Mouse (Mus musculus) right cerebral cortex, postnatal 4 days (tissue): ENCODE results near the gene Il4i1.
"Not testable (repeated sequence)": the region's sequence is repeated elsewhere in the genome, so short reads cannot be mapped to it uniquely, and the experiment has no call there.

ENCODE experiments used
- DNase-seq: peaks from one replicate; pipeline ENCODE4 v3.0.0-alpha.2; 2022

Il4i1 gene

DNA sequence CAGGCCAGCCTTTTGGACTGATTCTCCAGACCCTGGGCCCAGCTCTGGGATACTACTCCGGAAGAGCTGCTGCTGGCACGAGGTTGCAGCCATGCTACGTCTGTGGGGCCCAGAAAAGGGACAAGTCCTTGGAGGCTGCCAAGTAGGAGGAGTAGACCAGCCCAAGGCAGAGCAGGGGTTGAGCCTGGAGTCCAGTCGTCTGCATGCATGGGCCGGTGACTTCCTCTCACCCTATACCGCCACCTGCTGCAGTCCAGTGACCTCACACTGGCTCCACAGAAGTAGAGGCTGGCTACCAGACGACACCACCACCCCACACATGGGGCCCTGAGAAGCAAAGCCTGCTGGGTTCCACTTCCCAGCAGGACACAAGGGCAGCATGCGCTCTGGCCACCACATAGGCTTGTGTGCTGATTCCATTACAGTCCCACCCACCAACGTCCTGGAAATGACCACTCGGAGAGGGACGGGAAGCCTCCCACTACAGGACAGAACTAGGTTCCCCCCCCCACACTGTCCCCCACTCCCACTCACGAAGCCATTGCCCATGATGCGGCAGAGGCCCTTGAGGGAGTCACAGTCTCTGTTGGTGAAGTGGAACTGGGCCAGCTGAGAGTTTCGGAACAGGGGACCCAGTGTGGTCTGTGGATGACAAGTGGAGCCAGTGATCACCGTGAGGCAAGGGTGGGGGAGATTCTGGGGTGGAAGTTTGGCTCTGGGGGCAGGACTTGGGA lies 50.3 kb downstream of the Il4i1 start:
- no peak for DNase-seq

DNA sequence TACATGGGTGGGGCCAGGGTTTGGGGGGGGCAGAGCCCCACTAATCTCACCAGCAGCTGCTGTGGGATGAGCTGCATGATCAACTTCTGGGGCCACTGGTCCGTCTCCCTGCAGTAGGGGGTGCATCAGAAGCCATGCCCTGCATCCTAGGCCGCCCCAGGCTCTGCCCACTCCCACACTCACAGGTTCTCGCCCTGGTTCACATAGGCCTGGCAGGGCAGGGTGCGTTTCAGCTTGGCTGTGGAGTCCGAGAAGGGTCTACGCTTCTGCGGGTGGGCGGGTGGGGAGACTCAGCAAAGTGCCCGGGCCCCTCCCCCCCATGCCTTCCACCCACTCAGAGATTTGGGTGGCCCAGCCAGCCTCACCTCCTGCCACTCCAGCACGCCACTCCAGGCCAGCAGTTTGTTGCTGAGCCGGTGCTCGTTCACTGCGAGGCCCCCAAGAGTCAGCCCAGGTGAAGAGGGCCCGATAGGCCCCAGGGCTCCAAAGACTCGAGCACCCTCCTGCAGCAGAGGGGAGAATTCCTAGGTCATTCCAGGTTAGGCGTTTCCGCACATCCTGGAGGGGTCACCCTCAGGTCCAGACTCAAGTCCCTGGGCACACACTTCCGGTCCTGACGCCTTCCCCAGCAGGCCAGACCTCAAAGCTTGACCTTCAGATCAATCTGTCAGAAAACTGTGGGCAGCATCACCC lies 51.0 kb downstream of the Il4i1 start:
- DNase-seq, result no peak

DNA sequence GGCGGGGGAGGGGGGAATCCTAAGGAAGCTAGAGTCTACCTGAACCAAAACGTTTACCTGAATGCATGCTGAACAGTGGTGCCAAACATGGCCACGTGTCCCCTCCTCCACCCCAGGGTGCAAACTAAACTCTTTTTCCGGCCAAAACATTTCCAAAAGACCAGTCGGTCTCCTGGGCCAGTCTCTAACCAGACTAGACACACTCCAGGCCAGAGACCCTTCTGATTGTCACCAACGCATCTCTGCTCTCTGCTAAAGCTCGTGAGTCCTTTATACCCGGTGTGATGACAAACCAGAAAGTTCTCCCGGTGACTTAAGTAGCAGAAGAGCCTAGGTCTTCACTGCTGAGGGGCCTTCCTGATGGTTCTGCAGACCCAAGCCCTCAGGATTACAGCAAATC lies 51.6 kb downstream of the Il4i1 start:
- DNase-seq, result no peak

DNA sequence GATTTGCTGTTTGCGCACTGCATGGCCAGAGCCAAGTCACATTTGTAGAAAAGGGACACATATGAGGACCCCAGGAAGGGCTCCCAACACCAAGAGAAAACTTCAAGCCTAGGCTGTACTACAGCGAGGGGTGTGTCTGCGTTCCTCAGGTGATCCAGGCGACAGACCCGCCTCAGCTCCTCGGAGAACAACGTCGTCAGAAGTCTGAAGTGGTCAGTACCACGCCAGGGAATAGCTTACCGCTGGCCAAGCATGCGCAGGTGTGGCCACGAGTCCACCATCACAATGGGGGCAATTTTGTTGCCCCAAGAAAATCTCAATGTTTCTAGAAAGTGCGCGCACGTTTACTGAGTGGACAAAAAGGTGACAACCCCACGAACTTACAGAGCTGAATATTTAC lies 52.3 kb downstream of the Il4i1 start:
- no peak for DNase-seq

DNA sequence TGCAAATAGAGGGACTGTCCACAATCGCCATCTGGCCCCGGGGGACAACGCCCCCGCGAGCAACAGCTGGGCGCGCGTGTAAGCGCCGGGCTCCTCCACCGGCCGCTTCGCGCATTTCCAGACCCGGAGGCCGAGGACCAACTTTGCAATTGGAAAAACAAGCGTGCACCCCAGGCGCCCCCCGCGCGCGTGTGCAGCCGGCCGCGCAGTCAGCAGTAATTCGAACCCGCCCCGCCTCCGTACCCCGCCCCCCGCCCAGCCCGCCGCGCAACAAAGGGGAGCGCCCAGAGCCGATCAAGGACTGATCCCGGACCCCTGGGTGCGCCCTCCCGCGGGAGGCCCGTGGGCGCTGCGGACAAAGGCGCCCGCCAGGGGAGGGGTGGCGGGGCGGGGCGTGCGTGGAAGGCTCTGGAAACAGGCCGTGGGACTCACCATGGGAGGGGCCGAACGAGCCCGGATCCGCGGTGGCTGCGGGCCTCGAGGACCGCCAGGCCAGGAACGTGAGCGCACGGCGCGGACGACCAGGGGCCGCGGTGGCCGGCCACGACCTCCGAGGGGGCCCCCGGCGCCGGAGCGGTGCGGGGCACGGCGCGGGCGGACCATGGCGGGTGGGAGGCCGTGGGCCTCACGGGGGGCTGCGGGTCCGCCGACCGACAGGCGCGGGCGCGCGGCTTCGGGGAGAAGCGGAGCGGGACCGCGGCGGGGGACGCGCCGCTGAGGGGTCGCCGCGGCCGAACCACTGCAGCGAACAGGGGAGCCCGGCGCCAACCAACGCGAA lies 52.9 kb downstream of the Il4i1 start:
- peak; percentile 62 for DNase-seq

DNA sequence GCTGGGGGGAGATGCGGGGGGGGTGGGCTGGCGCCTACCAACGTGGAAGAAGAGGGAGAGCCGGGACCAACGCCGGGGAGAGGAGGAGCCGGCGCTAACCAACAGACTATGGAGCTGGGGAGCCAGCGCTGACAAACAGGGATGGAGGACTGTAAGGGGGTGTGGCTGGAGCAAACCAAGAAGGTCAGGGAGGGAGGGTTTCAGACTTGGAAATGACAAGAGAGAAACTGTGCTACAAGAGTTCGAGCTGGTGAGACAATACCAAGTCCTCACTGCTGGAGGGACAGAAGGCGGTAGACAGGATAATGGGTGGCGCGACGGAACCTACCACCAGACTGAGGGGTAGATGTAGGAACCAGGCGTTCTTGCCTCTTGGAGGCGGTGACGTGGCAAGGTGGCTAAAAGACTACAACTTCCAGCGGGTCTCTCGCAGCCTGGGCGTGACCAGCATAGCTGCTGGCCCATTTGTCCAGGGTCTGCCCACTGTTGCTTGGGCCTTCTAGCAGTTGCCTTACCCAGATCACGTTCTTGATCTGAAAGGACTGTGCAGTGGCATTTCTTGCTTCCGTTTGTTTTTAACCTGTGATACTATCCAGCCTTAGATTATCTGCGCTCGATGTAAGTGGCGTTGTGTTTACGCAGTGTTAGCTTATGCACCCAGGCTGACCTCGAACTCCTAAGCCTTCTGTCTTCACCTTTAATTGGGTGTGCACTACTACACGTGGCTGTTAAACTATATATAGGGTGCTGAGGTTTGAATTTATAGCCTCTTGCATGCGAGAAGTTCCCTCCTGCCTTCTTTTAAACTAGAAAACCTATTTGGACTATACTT lies 53.7 kb downstream of the Il4i1 start, which contains the start of gene Ptov1:
Gene Ptov1 (minus strand): TSS at position 92 of the 832 bp plus-strand sequence.
- peak; percentile 93 for DNase-seq

DNA sequence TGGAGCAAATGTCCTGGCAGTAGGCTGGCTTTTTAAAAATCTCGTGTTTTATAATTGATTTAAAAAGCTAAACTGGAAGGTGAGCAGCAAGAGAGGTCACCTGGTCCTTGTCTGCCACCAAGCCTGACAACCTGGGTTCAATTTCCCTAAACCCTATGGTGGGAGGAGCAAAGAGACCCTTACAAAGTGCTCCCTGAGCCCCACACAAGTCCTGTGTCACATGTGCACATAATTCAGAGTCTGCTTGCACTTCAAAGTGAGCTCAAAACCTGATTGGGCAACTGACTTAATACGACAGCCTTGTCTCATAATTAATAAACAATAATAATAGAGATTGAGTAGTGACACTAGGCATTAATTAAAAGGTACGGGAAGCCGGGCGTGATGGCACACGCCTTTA lies 54.4 kb downstream of the Il4i1 start:
- DNase-seq, result no peak

DNA sequence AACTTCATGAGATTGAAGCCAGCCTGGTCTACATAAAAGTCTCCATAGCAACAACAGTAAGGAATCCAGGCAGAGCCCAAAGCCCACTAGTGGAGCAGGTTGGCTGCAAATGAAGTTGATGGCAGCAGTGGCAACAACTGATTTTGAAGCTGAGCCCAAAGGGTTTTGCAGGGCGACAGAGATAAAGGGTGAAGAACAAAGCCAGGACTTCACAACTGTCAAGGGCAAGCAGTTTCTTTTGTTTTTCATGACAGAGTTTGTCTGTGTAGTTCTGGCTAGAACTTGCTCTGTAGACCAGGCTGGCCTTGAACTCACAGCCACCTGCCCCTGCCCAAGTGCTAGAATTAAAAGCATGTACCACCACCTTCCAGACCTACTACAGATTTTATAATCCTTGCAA lies 55.0 kb downstream of the Il4i1 start:
- DNase-seq, result no peak

DNA sequence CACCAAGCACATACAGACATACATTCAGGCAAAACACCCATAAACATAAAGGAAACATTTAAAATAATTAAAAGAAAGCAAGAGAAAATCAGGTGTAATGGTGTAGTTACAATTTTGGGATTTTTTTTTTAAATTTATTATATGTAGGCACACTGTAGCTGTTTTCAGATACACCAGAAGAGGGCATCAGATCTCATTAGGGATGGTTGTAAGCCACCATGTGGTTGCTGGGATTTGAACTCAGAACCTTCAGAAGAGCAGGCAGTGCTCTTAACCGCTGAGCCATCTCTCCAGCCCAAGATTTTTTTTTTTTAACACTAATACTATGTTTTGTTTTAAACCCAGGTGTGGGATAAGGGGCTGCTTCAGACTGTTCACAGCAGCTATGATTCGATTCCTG lies 55.6 kb downstream of the Il4i1 start:
- not testable (repeated sequence) for DNase-seq

DNA sequence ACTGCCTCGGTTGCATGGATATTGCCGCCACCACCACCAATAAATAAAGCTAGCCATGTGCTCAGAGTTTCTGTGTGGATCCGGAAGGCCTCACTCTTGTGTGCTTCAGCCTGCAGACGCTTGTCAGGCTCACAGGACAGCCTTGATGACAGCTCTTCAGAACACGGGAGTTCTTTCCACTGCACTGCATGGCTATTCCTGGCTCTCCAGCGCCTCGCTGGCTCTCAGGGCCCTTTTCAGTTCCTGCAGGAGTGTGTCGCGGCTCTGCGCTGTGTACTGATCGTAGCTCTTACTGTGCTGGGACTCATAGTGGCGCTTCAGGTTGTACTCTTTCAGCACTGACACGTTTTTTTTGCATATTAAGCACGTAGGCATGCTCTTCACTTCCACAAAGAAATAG lies 61.6 kb downstream of the Il4i1 start:
- no peak for DNase-seq

DNA sequence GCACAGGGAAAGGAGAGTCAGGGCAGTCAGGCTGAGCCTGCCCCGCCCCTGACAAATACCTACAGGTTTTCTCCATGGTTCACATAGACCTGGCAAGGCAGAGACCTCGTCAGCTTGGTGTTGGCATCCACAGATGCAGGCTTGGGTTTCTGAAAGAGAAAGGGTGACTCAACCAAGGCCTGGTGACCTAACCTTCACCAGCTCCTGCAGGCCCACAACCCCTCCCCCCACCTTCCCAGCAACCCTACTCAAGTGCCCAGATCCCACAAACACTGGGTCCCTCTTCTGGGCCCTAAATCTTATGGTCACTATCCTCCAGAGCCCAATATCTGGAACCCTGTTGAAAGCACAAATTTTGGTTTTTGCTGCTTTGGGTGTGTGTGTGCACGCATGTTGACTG lies 66.8 kb downstream of the Il4i1 start:
- no peak for DNase-seq

DNA sequence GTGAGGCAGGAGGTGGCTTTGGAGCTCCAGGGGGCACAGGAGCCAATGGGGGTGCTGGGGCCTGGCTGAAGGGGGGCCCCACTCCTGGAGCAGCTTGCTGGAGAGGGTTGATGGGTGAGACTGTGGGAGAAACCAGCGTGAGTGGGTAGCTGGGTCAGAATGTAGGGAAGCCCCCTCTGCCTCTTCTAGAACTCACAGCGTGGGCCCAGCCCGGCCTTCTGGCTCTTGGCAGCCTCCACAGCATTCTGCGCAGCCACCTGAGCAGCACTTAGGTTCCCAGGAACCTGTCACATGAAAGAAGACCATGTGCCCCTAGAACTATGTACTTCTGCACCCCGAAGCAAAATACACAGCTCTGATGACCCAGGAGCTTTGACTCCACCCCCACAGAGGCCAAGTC lies 68.5 kb downstream of the Il4i1 start:
- no peak for DNase-seq

DNA sequence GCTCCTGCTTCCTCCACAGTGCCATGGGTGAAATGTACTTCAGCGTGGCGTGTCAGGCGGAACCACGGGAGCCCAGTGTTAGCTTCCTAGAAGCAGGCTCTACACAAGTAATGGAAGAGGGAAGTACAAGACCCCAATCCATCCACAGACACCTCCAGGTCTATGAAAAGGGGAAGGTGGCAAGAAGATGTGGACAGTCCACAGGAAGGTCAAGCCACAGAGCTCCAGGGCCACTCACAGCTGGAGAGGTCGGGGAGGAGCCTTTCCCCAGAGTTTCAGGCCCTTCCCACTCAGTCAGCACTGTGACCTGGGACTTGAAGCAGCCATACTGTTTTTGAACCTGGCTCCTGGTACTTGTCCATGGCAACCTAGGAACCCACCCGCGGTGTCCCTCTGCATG lies 70.8 kb downstream of the Il4i1 start:
- no peak for DNase-seq

DNA sequence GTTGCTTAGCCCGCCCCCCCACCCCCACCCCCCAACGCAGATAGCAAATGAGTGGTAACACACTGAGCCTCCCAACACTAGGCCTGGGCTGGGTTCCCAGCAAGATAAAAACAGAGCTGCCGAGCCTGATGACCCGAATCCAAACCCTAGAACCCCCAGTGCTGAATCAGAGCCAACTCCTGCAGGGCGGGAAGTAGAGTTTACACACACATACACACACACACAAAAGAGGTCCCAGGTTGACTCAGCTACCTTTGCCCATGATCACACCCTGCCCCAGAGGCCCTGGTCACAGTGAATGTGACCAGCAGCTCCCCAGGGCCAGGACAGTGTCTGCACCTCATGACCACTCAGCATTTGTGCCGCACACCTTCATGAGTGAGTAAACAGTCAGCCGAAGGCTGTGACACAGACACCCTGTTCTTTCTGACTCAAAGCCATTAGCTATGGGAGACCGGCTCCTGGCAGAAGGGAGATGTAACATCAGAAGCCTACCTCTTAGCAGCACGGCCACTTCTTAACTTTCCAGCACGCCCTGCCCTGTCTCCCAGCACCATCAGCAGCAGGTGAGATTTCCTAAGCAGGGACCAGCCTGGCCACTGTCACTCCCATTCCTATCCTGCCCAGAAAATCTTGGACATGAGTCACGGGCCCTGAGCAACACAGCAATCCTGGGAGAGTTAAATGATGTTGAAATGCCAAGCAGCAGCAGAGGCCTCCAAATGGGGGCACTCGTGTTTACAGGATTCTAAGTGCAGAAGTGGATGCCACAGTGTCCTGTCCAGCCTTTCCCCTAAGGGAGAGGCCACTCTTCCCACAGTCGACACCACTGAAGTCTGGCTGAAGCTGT lies 72.3 kb downstream of the Il4i1 start:
- no peak for DNase-seq

DNA sequence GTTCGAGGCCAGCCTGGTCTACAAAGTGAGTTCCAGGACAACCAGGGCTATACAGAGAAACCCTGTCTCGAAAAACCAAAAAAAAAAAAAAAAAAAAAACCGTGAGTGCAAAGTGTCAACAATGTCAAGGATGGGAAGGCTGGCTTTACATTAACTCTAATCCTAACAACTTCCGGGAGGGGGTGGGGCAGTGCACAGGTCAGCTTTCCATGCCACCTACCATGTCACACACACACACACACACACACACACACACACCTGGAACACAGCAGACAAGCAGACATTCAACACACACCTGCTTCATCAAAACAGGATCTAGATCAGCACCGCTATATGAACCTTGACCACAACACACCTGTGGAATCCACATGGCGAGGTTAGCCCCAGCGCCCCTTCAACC lies 74.0 kb downstream of the Il4i1 start:
- no peak for DNase-seq
